Mouse (Mus musculus): ENCODE data around the gene Pde4c. TPM values are rescaled to one million over a fixed set of nuclear protein-coding genes. Genes with fewer than 3 reads are reported as not detected.

The Pde4c gene
- polyA plus RNA-seq, 1 experiment: 6.2 TPM

DNA sequence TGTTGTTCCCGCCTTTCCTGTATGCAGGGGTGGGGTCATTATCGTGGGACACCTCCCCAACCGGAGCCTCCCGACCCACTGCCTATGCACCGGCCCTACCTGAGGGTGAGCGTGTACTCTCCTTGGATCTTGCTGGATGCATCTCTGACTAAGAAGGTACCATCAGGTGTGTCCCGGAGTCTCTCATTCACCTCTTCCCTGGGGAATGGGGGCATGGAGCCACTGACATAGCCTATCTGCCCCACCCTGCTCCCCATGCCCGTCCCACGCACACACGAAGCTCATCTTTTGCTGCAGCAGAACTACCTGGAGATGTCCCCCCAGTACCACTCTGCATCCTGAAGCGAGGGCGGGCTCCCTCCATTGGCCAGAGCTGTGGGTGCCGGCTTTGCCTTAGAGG is 47.2 kb downstream of the Pde4c start:
- WGBS: 98% methylated on average over 13 of the region's 13 CpGs
- no peaks in the 10 kb centered on the region for H3K27me3 ChIP-seq (ENCODE audit: control insufficient read depth, insufficient read depth, low read length)
- H3K36me3 ChIP-seq (ENCODE audit: control insufficient read depth, insufficient read depth, low read length): no peaks in the 10 kb centered on the region
- H3K4me3 ChIP-seq (ENCODE audit: control insufficient read depth, insufficient read depth, low read length): no peak overlapping the region
- no peak for TF ChIP-seq CTCF (IDR thresholded peaks at IDR 0.05; ENCODE audit: borderline replicate concordance, control insufficient read depth, extremely low read depth, insufficient read depth, low read length, poor library complexity)
- TF ChIP-seq POLR2A (IDR thresholded peaks at IDR 0.05; ENCODE audit: control insufficient read depth, extremely low read depth, insufficient read depth, low read length, poor library complexity): no peak
- H3K27ac ChIP-seq (ENCODE audit: control insufficient read depth, insufficient read depth, low read length): no peak overlapping the region
- DNase-seq: no peak
- H3K4me1 ChIP-seq (replicated peaks; ENCODE audit: control insufficient read depth, insufficient read depth, low read length): peaks cover 30% of the 10 kb centered on the region

DNA sequence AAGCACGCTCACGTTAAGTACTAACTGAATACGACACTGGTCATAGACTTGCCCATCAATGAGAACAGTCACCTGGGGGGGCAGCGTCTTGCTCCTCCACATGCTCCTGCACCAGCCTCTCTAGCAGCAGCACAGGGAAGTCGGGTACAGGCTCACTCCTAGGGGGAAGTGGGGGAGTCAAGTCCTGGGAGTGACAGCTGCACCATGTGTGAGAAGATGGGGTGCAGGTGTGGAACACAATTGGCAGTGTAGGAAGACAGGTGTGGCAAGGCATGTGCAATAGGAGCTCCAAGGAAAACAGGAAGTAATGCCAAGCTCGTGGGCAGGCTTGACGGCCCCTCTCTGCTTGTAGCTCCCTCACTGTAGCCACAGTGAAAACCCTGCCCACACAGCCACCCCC is 47.7 kb downstream of the Pde4c start:
- DNase-seq: no peak
- H3K27me3 ChIP-seq (ENCODE audit: control insufficient read depth, insufficient read depth, low read length): no peaks in the 10 kb centered on the region
- H3K4me1 ChIP-seq (replicated peaks; ENCODE audit: control insufficient read depth, insufficient read depth, low read length): peaks cover 29% of the 10 kb centered on the region
- 69% methylated on average over 7 of the region's 7 CpGs for WGBS
- H3K4me3 ChIP-seq (ENCODE audit: control insufficient read depth, insufficient read depth, low read length): no peak overlapping the region
- TF ChIP-seq CTCF (IDR thresholded peaks at IDR 0.05; ENCODE audit: borderline replicate concordance, control insufficient read depth, extremely low read depth, insufficient read depth, low read length, poor library complexity): no peak
- no peak for TF ChIP-seq POLR2A (IDR thresholded peaks at IDR 0.05; ENCODE audit: control insufficient read depth, extremely low read depth, insufficient read depth, low read length, poor library complexity)
- H3K36me3 ChIP-seq (ENCODE audit: control insufficient read depth, insufficient read depth, low read length): no peaks in the 10 kb centered on the region
- no peak overlapping the region for H3K27ac ChIP-seq (ENCODE audit: control insufficient read depth, insufficient read depth, low read length)

GRCm38 (mm10) chr8:70772075-70772474 is 48.6 kb downstream of the Pde4c start:
- peaks cover 20% of the 10 kb centered on the region for H3K4me1 ChIP-seq (replicated peaks; ENCODE audit: control insufficient read depth, insufficient read depth, low read length)

DNA sequence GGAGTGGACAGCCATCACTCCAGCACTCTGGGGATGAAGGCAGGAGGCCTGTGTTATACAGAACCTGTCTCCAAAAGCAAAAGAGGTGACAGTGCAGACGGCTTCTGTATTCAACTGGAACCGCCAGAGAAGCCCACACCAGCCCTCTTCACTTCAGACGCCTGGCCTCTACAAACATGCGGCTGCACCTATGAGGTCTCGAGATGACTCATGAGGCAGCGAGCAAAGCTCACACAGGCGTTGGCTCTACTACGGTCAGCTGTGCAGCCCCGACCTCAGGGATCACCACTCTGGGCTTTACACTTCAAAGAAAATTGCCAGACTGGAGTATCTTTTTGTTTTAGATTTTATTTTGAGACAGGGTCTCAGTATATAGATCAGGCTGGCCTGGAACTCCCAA is 49.4 kb downstream of the Pde4c start:
- Histone ChIP-seq H3K4me1 (replicated peaks; ENCODE audit: control insufficient read depth, insufficient read depth, low read length) (peaks cover 19% of the 10 kb centered on the region), H3K27ac (ENCODE audit: control insufficient read depth, insufficient read depth, low read length) (no peak overlapping the region), H3K27me3 (ENCODE audit: control insufficient read depth, insufficient read depth, low read length) (no peaks in the 10 kb centered on the region), H3K4me3 (ENCODE audit: control insufficient read depth, insufficient read depth, low read length) (no peak overlapping the region), H3K36me3 (ENCODE audit: control insufficient read depth, insufficient read depth, low read length) (no peaks in the 10 kb centered on the region)
- 90% methylated on average over 9 of the region's 9 CpGs for WGBS
- TF ChIP-seq CTCF (IDR thresholded peaks at IDR 0.05; ENCODE audit: borderline replicate concordance, control insufficient read depth, extremely low read depth, insufficient read depth, low read length, poor library complexity) (no peak), POLR2A (IDR thresholded peaks at IDR 0.05; ENCODE audit: control insufficient read depth, extremely low read depth, insufficient read depth, low read length, poor library complexity) (no peak)
- no peak for DNase-seq

More at GRCm38 (mm10) chr8:70772075-70772474, 48.6 kb downstream of the Pde4c start:
- H3K27ac ChIP-seq (ENCODE audit: control insufficient read depth, insufficient read depth, low read length): no peak overlapping the region
- no peak overlapping the region for H3K4me3 ChIP-seq (ENCODE audit: control insufficient read depth, insufficient read depth, low read length)
- no peak for DNase-seq
- WGBS: 97% methylated on average over 13 of the region's 13 CpGs
- no peaks in the 10 kb centered on the region for H3K27me3 ChIP-seq (ENCODE audit: control insufficient read depth, insufficient read depth, low read length)
- TF ChIP-seq POLR2A (IDR thresholded peaks at IDR 0.05; ENCODE audit: control insufficient read depth, extremely low read depth, insufficient read depth, low read length, poor library complexity) (no peak), CTCF (IDR thresholded peaks at IDR 0.05; ENCODE audit: borderline replicate concordance, control insufficient read depth, extremely low read depth, insufficient read depth, low read length, poor library complexity) (no peak)
- H3K36me3 ChIP-seq (ENCODE audit: control insufficient read depth, insufficient read depth, low read length): no peaks in the 10 kb centered on the region

DNA sequence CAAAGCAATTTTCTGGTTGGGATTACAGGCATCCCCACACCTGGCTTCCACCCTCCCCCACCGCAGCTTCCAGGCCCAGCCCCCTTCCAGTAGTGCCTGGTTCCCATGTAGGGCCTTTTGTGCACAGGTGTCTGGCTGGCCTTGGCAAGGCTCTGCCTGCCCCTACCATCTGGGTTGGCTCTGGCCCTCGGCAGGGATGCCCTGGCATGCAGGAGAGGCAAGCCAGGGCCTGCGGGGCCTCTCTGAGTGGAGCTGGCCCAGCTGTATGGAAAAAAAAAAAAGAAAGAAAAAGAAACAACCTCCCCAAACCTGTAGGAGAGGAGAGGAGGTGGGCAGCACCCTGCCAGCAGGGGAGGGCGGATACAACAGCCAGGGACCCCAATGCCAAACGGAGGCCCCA is 49.9 kb downstream of the Pde4c start:
- no peak overlapping the region for H3K4me3 ChIP-seq (ENCODE audit: control insufficient read depth, insufficient read depth, low read length)
- no peak for DNase-seq
- H3K36me3 ChIP-seq (ENCODE audit: control insufficient read depth, insufficient read depth, low read length): no peaks in the 10 kb centered on the region
- no peak overlapping the region for H3K27ac ChIP-seq (ENCODE audit: control insufficient read depth, insufficient read depth, low read length)
- TF ChIP-seq CTCF (IDR thresholded peaks at IDR 0.05; ENCODE audit: borderline replicate concordance, control insufficient read depth, extremely low read depth, insufficient read depth, low read length, poor library complexity) (no peak), POLR2A (IDR thresholded peaks at IDR 0.05; ENCODE audit: control insufficient read depth, extremely low read depth, insufficient read depth, low read length, poor library complexity) (no peak)
- peaks cover 23% of the 10 kb centered on the region for H3K4me1 ChIP-seq (replicated peaks; ENCODE audit: control insufficient read depth, insufficient read depth, low read length)
- WGBS: 83% methylated on average over 5 of the region's 5 CpGs
- H3K27me3 ChIP-seq (ENCODE audit: control insufficient read depth, insufficient read depth, low read length): no peaks in the 10 kb centered on the region

DNA sequence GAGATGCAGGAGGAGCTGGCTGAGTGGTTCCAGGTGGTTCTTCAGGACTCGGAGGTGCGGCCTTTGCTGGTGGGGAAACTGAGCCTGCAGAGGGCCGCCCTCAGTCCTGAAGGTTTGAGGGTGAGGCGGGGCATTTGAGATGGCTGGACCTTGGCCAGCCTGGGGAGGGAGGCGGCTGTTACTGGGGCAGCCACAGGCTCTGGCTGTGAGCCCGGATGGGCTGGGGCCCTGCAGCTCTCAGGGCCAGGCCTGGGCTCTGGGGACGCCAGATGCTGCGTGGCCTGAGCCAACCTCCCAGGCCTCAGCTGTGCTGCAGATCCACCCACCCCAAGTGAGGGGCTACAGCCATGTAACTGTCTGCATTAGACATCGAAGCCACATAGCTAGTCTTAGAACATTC is 50.3 kb downstream of the Pde4c start:
- Histone ChIP-seq H3K4me1 (replicated peaks; ENCODE audit: control insufficient read depth, insufficient read depth, low read length) (peaks cover 19% of the 10 kb centered on the region), H3K27ac (ENCODE audit: control insufficient read depth, insufficient read depth, low read length) (no peak overlapping the region), H3K36me3 (ENCODE audit: control insufficient read depth, insufficient read depth, low read length) (no peaks in the 10 kb centered on the region), H3K4me3 (ENCODE audit: control insufficient read depth, insufficient read depth, low read length) (no peak overlapping the region), H3K27me3 (ENCODE audit: control insufficient read depth, insufficient read depth, low read length) (no peaks in the 10 kb centered on the region)
- TF ChIP-seq POLR2A (IDR thresholded peaks at IDR 0.05; ENCODE audit: control insufficient read depth, extremely low read depth, insufficient read depth, low read length, poor library complexity) (no peak), CTCF (IDR thresholded peaks at IDR 0.05; ENCODE audit: borderline replicate concordance, control insufficient read depth, extremely low read depth, insufficient read depth, low read length, poor library complexity) (no peak)
- no peak for DNase-seq
- WGBS: 83% methylated on average over 9 of the region's 9 CpGs

DNA sequence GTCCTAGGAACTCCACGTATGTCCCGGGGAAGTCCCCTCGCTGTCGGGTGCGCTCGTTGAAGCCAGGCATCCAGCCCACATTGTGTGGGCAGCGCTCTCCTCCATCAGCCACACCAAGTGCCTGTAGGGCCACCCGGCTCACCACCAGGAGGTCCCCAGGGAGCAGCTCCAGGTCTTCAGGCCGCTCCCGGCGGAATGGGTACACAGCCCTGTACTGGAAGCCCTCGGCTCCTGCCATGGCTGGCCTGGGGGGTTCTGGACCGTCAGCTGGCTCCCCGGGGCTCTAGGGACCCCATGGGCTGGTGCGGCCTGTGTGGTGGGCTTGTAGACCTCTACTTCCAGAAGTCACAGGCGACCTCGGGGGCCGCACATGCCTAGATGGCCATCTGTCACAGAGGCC is 51.2 kb downstream of the Pde4c start:
- H3K4me1 ChIP-seq (replicated peaks; ENCODE audit: control insufficient read depth, insufficient read depth, low read length): peaks cover 17% of the 10 kb centered on the region
- no peak overlapping the region for H3K27ac ChIP-seq (ENCODE audit: control insufficient read depth, insufficient read depth, low read length)
- 96% methylated on average over 18 of the region's 18 CpGs for WGBS
- H3K4me3 ChIP-seq (ENCODE audit: control insufficient read depth, insufficient read depth, low read length): no peak overlapping the region
- no peak for DNase-seq
- H3K36me3 ChIP-seq (ENCODE audit: control insufficient read depth, insufficient read depth, low read length): peaks cover 7% of the 10 kb centered on the region
- TF ChIP-seq POLR2A (IDR thresholded peaks at IDR 0.05; ENCODE audit: control insufficient read depth, extremely low read depth, insufficient read depth, low read length, poor library complexity) (no peak), CTCF (IDR thresholded peaks at IDR 0.05; ENCODE audit: borderline replicate concordance, control insufficient read depth, extremely low read depth, insufficient read depth, low read length, poor library complexity) (no peak)
- no peaks in the 10 kb centered on the region for H3K27me3 ChIP-seq (ENCODE audit: control insufficient read depth, insufficient read depth, low read length)
